Mouse (Mus musculus) activated CD4-positive, CD25-positive, alpha-beta regulatory T cell, adult 4 months (primary cell): ENCODE measurements around the gene Pofut1. TPM values are rescaled to one million over a fixed set of nuclear protein-coding genes. Genes with fewer than 3 reads are reported as not detected.

Experiments used
- ATAC-seq: one replicate; pipeline ENCODE4 v1.8.0; 2017
- polyA plus RNA-seq, 2 experiments: library from polyadenylated mRNA; unstranded; fragments of 100-300 nt; shearing (Covaris generic); gene quantifications; one replicate each; pipeline ENCODE4 v1.2.1; 2017

Pofut1 gene
- polyA plus RNA-seq, 2 experiments from 2014 or later, result 8.8 to 9.4 TPM

GRCm38 (mm10) chr2:153290938-153291928, 49.9 kb downstream of the Pofut1 start, which contains the start of gene Kif3b:
TSS of gene Kif3b (plus strand) at chr2:153291413.
- ATAC-seq, result peak; percentile 83

- ATAC-seq, result peak; percentile 67
Measured at GRCm38 (mm10) chr2:153292305-153292861, 51.0 kb downstream of the Pofut1 start.

GRCm38 (mm10) chr2:153295196-153295595, 53.9 kb downstream of the Pofut1 start:
- ATAC-seq, result no peak

- ATAC-seq, result no peak
Measured at GRCm38 (mm10) chr2:153297771-153298170, 56.4 kb downstream of the Pofut1 start.

GRCm38 (mm10) chr2:153298460-153298859, 57.1 kb downstream of the Pofut1 start:
- no peak for ATAC-seq

- ATAC-seq, result no peak
Measured at GRCm38 (mm10) chr2:153298863-153299262, 57.5 kb downstream of the Pofut1 start.

- ATAC-seq, result no peak
Measured at GRCm38 (mm10) chr2:153301123-153301522, 59.8 kb downstream of the Pofut1 start.

GRCm38 (mm10) chr2:153305240-153305639, 63.9 kb downstream of the Pofut1 start:
- ATAC-seq, result no peak

- no peak for ATAC-seq
Measured at GRCm38 (mm10) chr2:153308586-153308985, 67.3 kb downstream of the Pofut1 start.

GRCm38 (mm10) chr2:153309106-153309505, 67.8 kb downstream of the Pofut1 start:
- ATAC-seq, result no peak

- no peak for ATAC-seq
Measured at GRCm38 (mm10) chr2:153310228-153310627, 68.9 kb downstream of the Pofut1 start.

GRCm38 (mm10) chr2:153312884-153313283, 71.6 kb downstream of the Pofut1 start:
- ATAC-seq, result no peak

- no peak for ATAC-seq
Measured at GRCm38 (mm10) chr2:153318408-153318807, 77.1 kb downstream of the Pofut1 start.

GRCm38 (mm10) chr2:153319036-153319643, 77.8 kb downstream of the Pofut1 start:
- ATAC-seq, result no peak

Other genes with a start within 250 kb of the Pofut1 start
- gene Pdrg1, start 226.1 kb upstream of the Pofut1 start, polyA plus RNA-seq, result 100 to 1,000 TPM; 159 to 185 TPM
- gene Xkr7, start 209.7 kb upstream of the Pofut1 start, polyA plus RNA-seq, result not detected
- not detected for gene Ccm2l, start 175.6 kb upstream of the Pofut1 start, polyA plus RNA-seq
- gene Hck, start 133.1 kb upstream of the Pofut1 start, polyA plus RNA-seq, result under 1 TPM in 1 of 2 experiments, not detected in 1; 0.97 TPM
- 10 to 100 TPM; 24.1 to 41.4 TPM for gene Tm9sf4, start 80.2 kb upstream of the Pofut1 start, polyA plus RNA-seq
- gene Tspyl3, start 16.1 kb upstream of the Pofut1 start, polyA plus RNA-seq, result 10 to 100 TPM; 25.3 to 25.6 TPM
- gene Plagl2, start 107 bp upstream of the Pofut1 start, polyA plus RNA-seq, result 10 to 100 TPM; 20.9 to 26.3 TPM
- gene Kif3b, start 49.9 kb downstream of the Pofut1 start, polyA plus RNA-seq, result 10 to 100 TPM in 1 of 2 experiments, 1 to 10 TPM in 1; 9.4 to 11.1 TPM
- gene Asxl1, start 104.3 kb downstream of the Pofut1 start, polyA plus RNA-seq, result 10 to 100 TPM; 13.9 to 20.4 TPM